9 mouse cellular contexts compared by ENCODE assay signal in the genomic region with DNA sequence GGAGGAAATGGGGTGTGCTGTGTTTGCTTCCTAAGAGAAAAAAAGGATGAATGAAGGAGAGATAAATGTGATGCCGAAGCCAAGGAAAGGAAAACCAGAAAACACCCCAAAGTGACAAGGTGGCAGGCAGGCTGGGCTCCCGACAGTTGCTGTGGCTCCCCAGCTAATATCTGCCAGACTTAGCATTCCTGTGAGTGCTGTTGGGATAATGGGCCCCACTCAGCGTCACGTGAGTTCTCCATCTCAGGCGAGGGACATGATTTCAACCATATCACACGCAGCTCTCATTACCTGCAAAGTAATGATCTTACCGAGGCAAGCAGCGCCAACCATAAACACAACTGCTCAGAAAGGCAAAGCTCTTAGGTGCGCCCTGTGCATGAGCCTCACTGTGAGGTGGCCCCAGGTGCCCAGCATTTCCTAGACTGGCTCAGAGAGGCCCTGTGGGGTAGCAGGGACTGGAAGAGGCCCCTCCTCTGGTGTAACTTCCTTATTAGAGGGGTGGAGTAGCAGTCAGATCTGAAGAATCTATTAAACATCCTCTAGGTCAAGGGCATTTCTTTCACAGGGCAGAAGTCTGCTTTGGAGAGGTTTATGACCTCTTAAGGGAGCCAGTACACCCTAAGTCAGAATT. TPM values are rescaled to one million over a fixed set of nuclear protein-coding genes. Genes with fewer than 3 reads are reported as not detected.
A peak's percentile ranks its signal among the peaks of the same experiment; 100 is the strongest.
DNase-seq lines count a peak whose midpoint lies in the region; ATAC-seq lines count a peak whose summit lies in the region.
"Had no signal": no experiment of that assay in that cellular context is flagged by ENCODE, and none has a peak within 500 bp of the region (broad histone marks: within the 10 kb centered on the region; RNA-seq: fewer than 3 reads in every experiment).

No protein-coding gene starts in this region.

- peaks cover 20% of the 10 kb centered on the region for H3K36me3 ChIP-seq in midbrain, embryonic 13.5 days
- peaks cover 22% of the 10 kb centered on the region for H3K36me3 ChIP-seq in midbrain, embryonic 10.5 days
- no peaks in the 10 kb centered on the region for H3K36me3 ChIP-seq in intestine, embryonic 15.5 days
- no peaks in the 10 kb centered on the region for H3K36me3 ChIP-seq in stomach, embryonic 14.5 days (ENCODE audit: control insufficient read depth, insufficient read depth, low read length)

- no peaks in the 10 kb centered on the region for H3K27me3 ChIP-seq in midbrain, embryonic 13.5 days
- no peaks in the 10 kb centered on the region for H3K27me3 ChIP-seq in midbrain, embryonic 10.5 days (ENCODE audit: low read depth, poor library complexity, severe bottlenecking)
- no peaks in the 10 kb centered on the region for H3K27me3 ChIP-seq in intestine, embryonic 15.5 days (replicated peaks)
- H3K27me3 ChIP-seq in stomach, embryonic 14.5 days (ENCODE audit: control insufficient read depth, insufficient read depth, low read length), result no peaks in the 10 kb centered on the region

- H3K9me3 ChIP-seq in midbrain, embryonic 13.5 days, result peaks cover 13% of the 10 kb centered on the region
- H3K9me3 ChIP-seq in midbrain, embryonic 10.5 days (replicated peaks), result peaks cover 11% of the 10 kb centered on the region
- no peaks in the 10 kb centered on the region for H3K9me3 ChIP-seq in intestine, embryonic 15.5 days
- peaks cover 4% of the 10 kb centered on the region; the same call in 1 of the 2 replicates for H3K9me3 ChIP-seq in stomach, embryonic 14.5 days (ENCODE audit: control insufficient read depth, low read depth, low read length)

- ATAC-seq in midbrain, embryonic 13.5 days, result peak; percentile 65; the same call in 1 of the 2 replicates
- ATAC-seq in intestine, embryonic 15.5 days, result peak; percentile 96
- peak; percentile 65; the same call in 1 of the 2 replicates for ATAC-seq in stomach, embryonic 14.5 days (ENCODE audit: insufficient number of reproducible peaks, insufficient read depth, low FRiP score, low read depth)

- peak; percentile 28 for DNase-seq in embryo, embryonic 11 days
- no peak for DNase-seq in embryo, embryonic 10 days (ENCODE audit: low spot score)
- no peak for DNase-seq in midbrain, embryonic 10.5 days (ENCODE audit: low spot score)
- no peak for DNase-seq in adrenal gland, adult 8-10 months
- no peak for DNase-seq in yolk sac, embryonic 10.5 days (ENCODE audit: low spot score)

- 0 out of 2 replicates have a peak overlapping the region, but pooled peaks have one; percentile 24 for H3K9ac ChIP-seq in midbrain, embryonic 13.5 days (replicated peaks)
- H3K9ac ChIP-seq in intestine, embryonic 15.5 days, result no peak overlapping the region
- no peak overlapping the region for H3K9ac ChIP-seq in stomach, embryonic 14.5 days (replicated peaks; ENCODE audit: low read depth, low read length)

- peak overlapping the region; percentile 15; the same call in 1 of the 2 replicates for H3K27ac ChIP-seq in midbrain, embryonic 13.5 days
- no peak overlapping the region for H3K27ac ChIP-seq in midbrain, embryonic 10.5 days (replicated peaks)
- peak overlapping the region; percentile 72 for H3K27ac ChIP-seq in intestine, embryonic 15.5 days
- no peak overlapping the region for H3K27ac ChIP-seq in stomach, embryonic 14.5 days (ENCODE audit: low read length)
- H3K27ac ChIP-seq: layer of hippocampus, adult 2 months had no signal

- WGBS in midbrain, embryonic 13.5 days, result 42% methylated on average over 9 of the region's 9 CpGs
- WGBS in midbrain, embryonic 10.5 days, result 45% methylated on average over 9 of the region's 9 CpGs
- 26% methylated on average over 9 of the region's 9 CpGs for WGBS in intestine, embryonic 15.5 days
- 36% methylated on average over 9 of the region's 9 CpGs for WGBS in stomach, embryonic 14.5 days

- peak overlapping the region; percentile 17; the same call in 1 of the 2 replicates for H3K4me2 ChIP-seq in midbrain, embryonic 13.5 days (replicated peaks)
- peak overlapping the region; percentile 35 for H3K4me2 ChIP-seq in intestine, embryonic 15.5 days (replicated peaks)
- no peak overlapping the region for H3K4me2 ChIP-seq in stomach, embryonic 14.5 days (replicated peaks; ENCODE audit: low read depth, low read length)

- H3K4me1 ChIP-seq in midbrain, embryonic 13.5 days (replicated peaks), result peaks cover 30% of the 10 kb centered on the region
- peaks cover 43% of the 10 kb centered on the region for H3K4me1 ChIP-seq in midbrain, embryonic 10.5 days
- peaks cover 25% of the 10 kb centered on the region for H3K4me1 ChIP-seq in intestine, embryonic 15.5 days (replicated peaks)
- peaks cover 31% of the 10 kb centered on the region for H3K4me1 ChIP-seq in stomach, embryonic 14.5 days (ENCODE audit: control insufficient read depth, insufficient read depth, low read length)

- H3K4me3 ChIP-seq in midbrain, embryonic 13.5 days (replicated peaks), result no peak overlapping the region
- H3K4me3 ChIP-seq in midbrain, embryonic 10.5 days, result no peak overlapping the region
- no peak overlapping the region for H3K4me3 ChIP-seq in intestine, embryonic 15.5 days (replicated peaks)
- H3K4me3 ChIP-seq in stomach, embryonic 14.5 days (ENCODE audit: low read depth, low read length), result no peak overlapping the region
- H3K4me3 ChIP-seq: layer of hippocampus, adult 2 months had no signal

RNA-seq across cellular contexts. Expression of a gene that starts 41.9 kb away (rescaled TPM):
- 98.7 and 111 TPM in 2 replicates for polyA plus RNA-seq in midbrain, embryonic 13.5 days (2015; fragmentation: Nextera tagmentation; extraction: Ambion mirVana)
- 47.2 and 56.2 TPM in 2 replicates for polyA plus RNA-seq in midbrain, embryonic 10.5 days (2016; fragmentation: Nextera tagmentation; extraction: Ambion mirVana)
- 46.2 and 47.0 TPM in 2 replicates for polyA plus RNA-seq in intestine, embryonic 15.5 days (2015; fragmentation: Nextera tagmentation; extraction: Ambion mirVana)
- polyA plus RNA-seq in stomach, embryonic 14.5 days (2014; fragmentation: Nextera tagmentation; extraction: Ambion mirVana), result 58.2 and 72.0 TPM in 2 replicates
- 10 to 100 TPM; 19.2 to 27.4 (median 25.3) TPM for total RNA-seq in adrenal gland, adult 8-10 months (2022)

Comparison
In these comparisons a context has a peak if more than half of its experiments do, and no peak if none do; other contexts are left out.
1. H3K27ac ChIP-seq: peak in midbrain, embryonic 13.5 days (single experiment) and intestine, embryonic 15.5 days (single experiment); none in midbrain, embryonic 10.5 days (single experiment) and stomach, embryonic 14.5 days (single experiment).
2. Peak in every context shown above with its lines, with median percentiles within 50 percentile points of each other: ATAC-seq.